In the genomic region with DNA sequence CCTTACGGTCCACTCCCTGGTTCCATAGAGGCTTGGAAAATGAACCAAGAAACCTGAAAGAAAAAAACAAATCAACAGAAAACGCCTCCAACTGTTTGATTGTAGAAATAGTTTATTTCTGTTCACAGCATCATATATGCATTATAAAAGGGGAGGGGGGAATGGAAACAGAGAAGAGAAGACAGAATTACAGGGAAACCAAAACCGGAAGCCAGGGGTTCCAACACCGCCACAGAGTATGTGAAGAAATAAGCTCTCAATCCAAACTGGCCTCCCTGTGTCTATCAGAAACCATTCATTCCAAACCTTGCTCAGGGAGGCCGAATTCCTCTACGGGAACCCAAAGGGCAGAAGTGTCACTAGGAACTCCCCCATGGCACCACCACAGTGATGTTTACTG, we compare ENCODE assay signal across 9 mouse cellular contexts. TPM values are rescaled to one million over a fixed set of nuclear protein-coding genes. Genes with fewer than 3 reads are reported as not detected.
A peak's percentile ranks its signal among the peaks of the same experiment; 100 is the strongest.
DNase-seq lines count a peak whose midpoint lies in the region; ATAC-seq and TF ChIP-seq lines count a peak whose summit lies in the region.
"Had no signal": no experiment of that assay in that cellular context is flagged by ENCODE, and none has a peak within 500 bp of the region (broad histone marks: within the 10 kb centered on the region; RNA-seq: fewer than 3 reads in every experiment).

No protein-coding gene starts in this region.

- no peak for DNase-seq in heart, postnatal 10 days
- no peak for DNase-seq in thymus, adult 2 months
- DNase-seq in thymus, adult 18-20 months, result no peak
- DNase-seq in midbrain, embryonic 10.5 days (ENCODE audit: low spot score), result no peak
- no peak for DNase-seq in urinary bladder, postnatal 36 days (ENCODE audit: low spot score in 2 of 2)
- no peak for DNase-seq in adrenal gland, adult (ENCODE audit: inconsistent age in 2 of 2, low spot score in 1 of 2)
- DNase-seq: lung, postnatal 36 days had no signal

- no peak for TF ChIP-seq POLR2A in thymus, adult 2 months (IDR thresholded peaks at IDR 0.05; ENCODE audit: control insufficient read depth, extremely low read depth, insufficient read depth, low read length, poor library complexity)

- H3K4me3 ChIP-seq in heart, embryonic 15.5 days, result peak overlapping the region; percentile 88
- peak overlapping the region; percentile 29; the same call in 1 of the 2 replicates for H3K4me3 ChIP-seq in thymus, adult 2 months (ENCODE audit: control insufficient read depth, insufficient read depth, low read length)
- peak overlapping the region; percentile 96 for H3K4me3 ChIP-seq in midbrain, embryonic 10.5 days
- H3K4me3 ChIP-seq in liver, embryonic 12.5 days, result no peak overlapping the region

- peaks cover 13% of the 10 kb centered on the region for H3K4me1 ChIP-seq in heart, embryonic 15.5 days (replicated peaks)
- peaks cover 32% of the 10 kb centered on the region for H3K4me1 ChIP-seq in thymus, adult 2 months (replicated peaks; ENCODE audit: control insufficient read depth, insufficient read depth, low read length)
- H3K4me1 ChIP-seq in midbrain, embryonic 10.5 days, result peaks cover 44% of the 10 kb centered on the region
- peaks cover 15% of the 10 kb centered on the region for H3K4me1 ChIP-seq in liver, embryonic 12.5 days

- 85% methylated on average over 6 of the region's 6 CpGs for WGBS in heart, embryonic 15.5 days
- 66% methylated on average over 6 of the region's 6 CpGs for WGBS in thymus, adult 2 months
- 88% methylated on average over 6 of the region's 6 CpGs for WGBS in midbrain, embryonic 10.5 days
- 68% methylated on average over 6 of the region's 6 CpGs for WGBS in liver, embryonic 12.5 days (ENCODE audit: insufficient replicate concordance)

- no peak overlapping the region for H3K9ac ChIP-seq in heart, embryonic 15.5 days
- H3K9ac ChIP-seq in liver, embryonic 12.5 days, result no peak overlapping the region

- no peaks in the 10 kb centered on the region for H3K36me3 ChIP-seq in heart, embryonic 15.5 days
- peaks cover 9% of the 10 kb centered on the region; the same call in 1 of the 2 replicates for H3K36me3 ChIP-seq in thymus, adult 2 months (ENCODE audit: control insufficient read depth, insufficient read depth, low read length)
- peaks cover 29% of the 10 kb centered on the region for H3K36me3 ChIP-seq in midbrain, embryonic 10.5 days
- no peaks in the 10 kb centered on the region for H3K36me3 ChIP-seq in liver, embryonic 12.5 days

- peak overlapping the region; percentile 76 for H3K4me2 ChIP-seq in heart, embryonic 15.5 days
- H3K4me2 ChIP-seq in liver, embryonic 12.5 days, result no peak overlapping the region

- no peak for TF ChIP-seq CTCF in thymus, adult 2 months (IDR thresholded peaks at IDR 0.05; ENCODE audit: borderline replicate concordance, control insufficient read depth, extremely low read depth, insufficient read depth, low read length, poor library complexity)

- H3K27ac ChIP-seq in heart, embryonic 15.5 days, result no peak overlapping the region
- peak overlapping the region; percentile 50 for H3K27ac ChIP-seq in thymus, adult 2 months (ENCODE audit: control insufficient read depth, insufficient read depth, low read length)
- peak overlapping the region; percentile 98; the same call in 1 of the 2 replicates for H3K27ac ChIP-seq in midbrain, embryonic 10.5 days (replicated peaks)
- no peak overlapping the region for H3K27ac ChIP-seq in liver, embryonic 12.5 days

- no peaks in the 10 kb centered on the region for H3K27me3 ChIP-seq in heart, embryonic 15.5 days
- H3K27me3 ChIP-seq in thymus, adult 2 months (ENCODE audit: control insufficient read depth, insufficient read depth, low read length), result no peaks in the 10 kb centered on the region
- H3K27me3 ChIP-seq in midbrain, embryonic 10.5 days (ENCODE audit: low read depth, poor library complexity, severe bottlenecking), result peaks cover 7% of the 10 kb centered on the region
- peaks cover 37% of the 10 kb centered on the region for H3K27me3 ChIP-seq in liver, embryonic 12.5 days (replicated peaks)

- H3K9me3 ChIP-seq in heart, embryonic 15.5 days (replicated peaks), result no peaks in the 10 kb centered on the region
- H3K9me3 ChIP-seq in midbrain, embryonic 10.5 days (replicated peaks), result no peaks in the 10 kb centered on the region
- no peaks in the 10 kb centered on the region for H3K9me3 ChIP-seq in liver, embryonic 12.5 days (replicated peaks)

- intact Hi-C loops in heart, postnatal 10 days (cut with DNase I), result no loop called here

- no peak for ATAC-seq in heart, embryonic 15.5 days (replicated peaks; ENCODE audit: insufficient number of reproducible peaks, insufficient read depth, low FRiP score, low read depth)
- no peak for ATAC-seq in liver, embryonic 12.5 days

RNA-seq across cellular contexts. Expression of gene Arl4c, which starts 3.9 kb away (rescaled TPM):
- polyA plus RNA-seq in heart, embryonic 15.5 days (2015; fragmentation: Nextera tagmentation; extraction: Ambion mirVana), result 7.0 and 9.2 TPM in 2 replicates
- total RNA-seq in heart, postnatal 10 days (2021), result 10 to 100 TPM; 18.8 to 21.0 TPM
- 71.3 and 98.8 TPM in 2 replicates for polyA plus RNA-seq in thymus, adult 2 months (2012; rRNA removed)
- polyA plus RNA-seq in midbrain, embryonic 10.5 days (2016; fragmentation: Nextera tagmentation; extraction: Ambion mirVana), result 18.6 and 22.4 TPM in 2 replicates
- 1.8 and 2.3 TPM in 2 replicates for polyA plus RNA-seq in liver, embryonic 12.5 days (2016; fragmentation: Nextera tagmentation; extraction: Ambion mirVana)

Comparison
In these comparisons a context has a peak if more than half of its experiments do, and no peak if none do; other contexts are left out.
1. H3K27ac ChIP-seq: peak in thymus, adult 2 months (single experiment) and midbrain, embryonic 10.5 days (single experiment); none in heart, embryonic 15.5 days (single experiment) and liver, embryonic 12.5 days (single experiment).